Mouse (Mus musculus) E14TG2a.4 (cell line): ENCODE measurements at regions not wholly inside any gene's neighbourhood (a gene's known extent, or its start where the extent isn't known, plus 50 kb on each side); places are given as distances from the start of the nearest gene placed in this dataset.

ENCODE experiments used
- CTCF ChIP-seq: conservative IDR thresholded peaks from 2 replicates; pipeline ENCODE4 v1.5.1; 2014; ENCODE audit warnings: low read length
- POU5F1 ChIP-seq: IDR thresholded peaks from 2 replicates; pipeline ENCODE4 v1.6.1; 2014; ENCODE audit warnings: low read length, borderline replicate concordance

GRCm38 (mm10) chr9:118389481-118390334 lies 88.3 kb upstream of the Eomes start:
- TF ChIP-seq CTCF (no peak), POU5F1 (no peak)
